Mouse (Mus musculus) stomach, embryonic 15.5 days (tissue): ENCODE results near the gene Cwh43. TPM values are rescaled to one million over a fixed set of nuclear protein-coding genes. Genes with fewer than 3 reads are reported as not detected.

Experiments used
- ATAC-seq: fragments of 200-750 bp; cut with Nextera tagmentation; 2 replicates; pipeline ENCODE4 v1.8.0; 2017; ENCODE audit warnings: low read depth, moderate number of reproducible peaks, moderate TSS enrichment; ENCODE audit not compliant: insufficient read depth, low FRiP score
- H3K27ac ChIP-seq: fragments of 300-500 bp; sonication (generic); 2 replicates; pipeline ENCODE4 v1.5.1; 2015; ENCODE audit warnings: mild to moderate bottlenecking, inconsistent platforms
- H3K27me3 ChIP-seq: fragments of 300-500 bp; sonication (generic); replicated peaks from 2 replicates; pipeline ENCODE4 v1.6.1; 2015; ENCODE audit warnings: inconsistent platforms
- H3K36me3 ChIP-seq: fragments of 300-500 bp; sonication (generic); 2 replicates; pipeline ENCODE4 v1.6.1; 2015; ENCODE audit warnings: inconsistent platforms
- H3K4me1 ChIP-seq: fragments of 300-500 bp; sonication (generic); 2 replicates; pipeline ENCODE4 v1.6.1; 2015; ENCODE audit warnings: inconsistent platforms
- H3K4me2 ChIP-seq: fragments of 300-500 bp; sonication (generic); 2 replicates; pipeline ENCODE4 v1.6.1; 2015; ENCODE audit warnings: mild to moderate bottlenecking, inconsistent platforms
- H3K4me3 ChIP-seq: fragments of 300-500 bp; sonication (generic); replicated peaks from 2 replicates; pipeline ENCODE4 v1.5.1; 2015; ENCODE audit warnings: inconsistent platforms
- H3K9ac ChIP-seq: fragments of 300-500 bp; sonication (generic); 2 replicates; pipeline ENCODE4 v1.6.1; 2015; ENCODE audit warnings: inconsistent platforms
- H3K9me3 ChIP-seq: fragments of 300-500 bp; sonication (generic); 2 replicates; pipeline ENCODE4 v1.6.1; 2016; ENCODE audit warnings: inconsistent platforms
- WGBS: fragments of 180-500 bp; shearing (Covaris S2); methylation state at CpG from one replicate; pipeline ENCODE4 v1.1.7; 2015; 5-methylcytosine and 5-hydroxymethylcytosine counted together
- polyA plus RNA-seq: library from polyadenylated mRNA; unstranded; fragments of >200 nt; fragmentation: Nextera tagmentation; extraction: Ambion mirVana; gene quantifications from 2 replicates; pipeline ENCODE4 v1.2.1, GENCODE M21; 2015

Cwh43 gene
- polyA plus RNA-seq, 1 experiment from 2014 or later = 1.9 TPM

DNA sequence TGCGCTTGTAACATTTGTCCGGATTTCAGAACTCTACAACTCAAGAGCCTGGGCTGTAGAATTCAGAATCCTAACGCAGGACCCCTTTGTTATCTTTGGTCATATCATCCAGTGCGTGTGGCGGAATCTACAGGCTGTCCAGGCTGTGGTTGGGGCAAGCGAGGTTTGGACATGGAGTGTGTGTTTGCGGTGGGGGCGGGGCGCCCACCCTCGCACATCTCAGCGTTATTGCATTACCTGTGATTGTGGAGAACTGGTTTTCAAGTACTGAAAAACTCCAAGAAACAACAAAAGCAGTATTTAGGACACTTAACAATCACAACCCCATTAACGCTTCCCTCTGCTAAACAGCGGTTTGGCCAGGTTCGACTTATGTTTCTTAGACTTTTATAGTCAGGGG, 84.0 kb downstream of the Cwh43 start:
- WGBS = 5% methylated on average over 14 of the region's 14 CpGs
- no peaks in the 10 kb centered on the region for H3K9me3 ChIP-seq
- H3K27ac ChIP-seq = peak overlapping the region; percentile 89
- no peaks in the 10 kb centered on the region for H3K27me3 ChIP-seq
- H3K9ac ChIP-seq = peak overlapping the region; percentile 32; the same call in 1 of the 2 replicates
- H3K4me2 ChIP-seq = peak overlapping the region; percentile 82
- ATAC-seq = no peak
- H3K4me3 ChIP-seq = peak overlapping the region; percentile 94
- H3K36me3 ChIP-seq = no peaks in the 10 kb centered on the region
- H3K4me1 ChIP-seq = peaks cover 4% of the 10 kb centered on the region; the same call in 1 of the 2 replicates

DNA sequence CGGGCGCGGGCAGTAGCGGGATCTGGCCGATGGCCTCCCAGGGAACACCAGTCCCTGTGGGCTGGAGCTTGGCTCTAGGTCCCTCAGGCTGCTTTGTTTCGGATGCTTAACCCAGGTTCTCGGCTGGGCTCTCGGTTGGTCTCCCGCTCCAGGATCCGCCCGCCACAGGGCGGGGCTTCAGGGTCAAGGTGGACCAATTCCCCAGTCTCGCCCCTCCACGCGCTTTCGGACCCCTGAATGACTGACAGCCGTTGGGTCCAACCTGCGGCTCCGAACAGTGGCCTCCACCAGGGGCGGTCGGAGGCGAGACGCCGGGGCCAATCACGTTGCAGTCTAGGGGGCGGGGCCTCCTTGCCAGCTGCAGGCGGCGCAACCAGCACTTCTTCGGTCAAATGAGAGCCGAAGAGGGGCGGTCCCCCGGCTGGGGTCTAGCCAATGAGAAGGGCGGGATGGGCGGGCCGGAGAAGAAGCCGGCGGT, 84.8 kb downstream of the Cwh43 start:
- ATAC-seq = peak; percentile 97
- Histone ChIP-seq H3K27ac (peak overlapping the region; percentile 93), H3K4me1 (peaks cover 4% of the 10 kb centered on the region; the same call in 1 of the 2 replicates), H3K9me3 (no peaks in the 10 kb centered on the region), H3K36me3 (no peaks in the 10 kb centered on the region), H3K9ac (peak overlapping the region; percentile 32; the same call in 1 of the 2 replicates), H3K4me3 (peak overlapping the region; percentile 94), H3K4me2 (peak overlapping the region; percentile 97), H3K27me3 (no peaks in the 10 kb centered on the region)
- under 1% methylated on average over 37 of the region's 37 CpGs for WGBS

DNA sequence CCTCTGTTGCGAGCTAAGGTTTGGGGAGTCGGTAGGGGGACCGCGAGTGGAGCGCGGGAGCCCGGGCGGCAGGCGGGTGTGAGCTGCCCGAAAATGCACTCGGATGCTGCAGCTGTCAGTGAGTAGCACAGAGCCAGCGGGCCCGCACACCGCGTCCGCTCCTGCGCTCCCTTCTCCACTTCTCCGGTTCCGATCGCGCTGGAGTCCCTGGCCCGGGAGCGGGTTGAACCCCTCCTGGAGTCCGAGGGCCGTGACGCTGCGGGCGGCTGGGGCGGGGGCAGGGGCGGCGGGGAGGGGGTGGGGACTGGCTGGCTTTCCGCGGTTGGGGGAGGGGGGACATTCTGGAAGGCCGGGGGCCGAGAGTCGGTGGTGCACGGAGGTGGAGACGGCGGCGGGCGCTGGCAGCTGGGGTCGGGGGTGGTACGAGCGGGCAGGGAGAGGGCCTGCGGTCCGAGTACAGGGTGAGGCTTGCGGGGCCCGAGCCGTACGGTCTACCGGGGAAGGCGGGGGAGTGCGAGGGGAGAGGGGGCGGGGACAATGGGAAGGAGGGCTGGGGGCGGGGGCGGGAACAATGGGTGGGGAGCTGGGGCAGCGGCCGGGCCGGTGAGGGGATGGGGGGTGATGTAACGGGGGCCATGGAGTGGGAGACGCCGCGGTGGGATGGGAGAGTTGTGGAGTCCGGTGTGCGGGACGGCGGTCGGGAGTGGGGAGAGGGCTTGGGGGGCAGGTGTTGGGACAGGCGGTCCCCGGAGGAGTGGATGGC, 85.4 kb downstream of the Cwh43 start:
- peaks cover 4% of the 10 kb centered on the region; the same call in 1 of the 2 replicates for H3K4me1 ChIP-seq
- H3K9ac ChIP-seq = peak overlapping the region; percentile 61
- no peaks in the 10 kb centered on the region for H3K27me3 ChIP-seq
- no peaks in the 10 kb centered on the region for H3K36me3 ChIP-seq
- under 1% methylated on average over 68 of the region's 70 CpGs for WGBS
- no peaks in the 10 kb centered on the region for H3K9me3 ChIP-seq
- peak; percentile 20; the same call in 1 of the 2 replicates for ATAC-seq
- peak overlapping the region; percentile 97 for H3K4me2 ChIP-seq
- peak overlapping the region; percentile 93 for H3K27ac ChIP-seq
- peak overlapping the region; percentile 94 for H3K4me3 ChIP-seq

DNA sequence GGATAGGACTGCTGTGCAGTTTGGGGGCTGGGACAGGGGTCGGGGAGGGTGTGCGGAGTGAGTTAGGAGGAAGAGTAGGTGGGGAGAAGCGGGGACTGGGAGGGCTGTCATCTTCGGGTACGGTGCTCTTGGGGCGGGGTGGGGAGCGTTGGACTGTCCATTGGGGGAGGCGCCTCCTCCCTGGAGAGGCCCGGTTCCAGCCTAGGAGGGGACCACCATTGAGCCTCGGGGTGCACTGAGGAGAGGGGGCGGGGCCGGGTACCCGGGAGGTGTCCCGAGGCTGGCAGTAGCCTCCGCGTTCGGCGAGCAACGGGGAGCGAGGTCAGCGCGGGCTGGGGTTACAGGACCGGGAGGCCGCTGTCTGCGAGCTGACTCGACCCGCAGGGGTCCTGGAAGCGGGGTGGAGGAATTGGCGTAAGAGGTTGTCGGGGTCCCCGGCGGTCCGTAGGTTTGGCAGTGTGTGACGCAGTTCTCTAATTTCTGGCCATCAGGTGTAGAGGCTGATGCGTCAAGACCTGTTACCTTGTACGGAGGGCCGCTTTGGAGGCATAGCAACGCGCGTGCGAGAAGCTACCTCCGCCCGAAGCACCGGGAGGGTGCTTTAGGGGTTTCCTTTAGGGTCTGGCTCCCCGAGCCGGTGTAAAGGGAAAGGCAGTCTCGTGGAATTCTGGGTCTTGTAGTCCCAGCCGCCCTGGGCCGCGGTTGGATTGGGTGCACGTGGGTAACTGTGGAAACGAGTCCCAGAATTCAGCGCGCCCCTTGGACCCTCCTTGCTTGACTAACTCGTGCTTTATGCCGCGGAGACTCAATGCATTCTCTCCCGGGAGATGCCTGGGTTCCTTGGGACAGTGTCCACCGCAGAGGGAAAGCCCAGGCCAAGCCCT, 86.2 kb downstream of the Cwh43 start:
- peak overlapping the region; percentile 94 for H3K4me3 ChIP-seq
- peak overlapping the region; percentile 97 for H3K4me2 ChIP-seq
- H3K36me3 ChIP-seq = no peaks in the 10 kb centered on the region
- WGBS = under 1% methylated on average over 58 of the region's 59 CpGs
- H3K4me1 ChIP-seq = peaks cover 4% of the 10 kb centered on the region; the same call in 1 of the 2 replicates
- no peaks in the 10 kb centered on the region for H3K27me3 ChIP-seq
- peak overlapping the region; percentile 32; the same call in 1 of the 2 replicates for H3K9ac ChIP-seq
- H3K27ac ChIP-seq = peak overlapping the region; percentile 93
- peak; percentile 64 for ATAC-seq
- H3K9me3 ChIP-seq = no peaks in the 10 kb centered on the region

DNA sequence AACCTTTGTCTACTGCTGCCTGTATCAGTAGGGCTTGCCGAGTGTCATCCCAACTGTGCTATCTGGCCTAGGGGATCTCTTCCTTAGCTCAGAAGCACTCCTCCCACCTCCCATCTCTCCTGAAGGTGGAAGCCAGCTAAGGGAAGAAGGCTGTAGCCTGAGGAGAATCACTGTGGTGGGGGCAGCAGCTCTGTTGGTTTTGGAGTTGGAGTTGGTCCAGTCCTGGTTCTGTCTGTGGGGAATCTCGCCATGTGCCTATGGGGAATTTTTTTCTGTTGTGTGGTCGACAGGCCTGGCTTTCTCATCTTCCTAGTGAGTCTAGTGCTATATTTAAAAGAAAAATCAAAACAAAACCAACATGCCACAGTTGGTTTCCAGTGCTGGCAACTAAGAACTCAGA, 91.5 kb downstream of the Cwh43 start:
- H3K9ac ChIP-seq = no peak overlapping the region
- H3K4me3 ChIP-seq = no peak overlapping the region
- no peaks in the 10 kb centered on the region for H3K9me3 ChIP-seq
- ATAC-seq = no peak
- H3K4me2 ChIP-seq = no peak overlapping the region
- no peaks in the 10 kb centered on the region for H3K27me3 ChIP-seq
- H3K4me1 ChIP-seq = peaks cover 4% of the 10 kb centered on the region; the same call in 1 of the 2 replicates
- no peak overlapping the region for H3K27ac ChIP-seq
- 74% methylated on average over 3 of the region's 3 CpGs for WGBS
- no peaks in the 10 kb centered on the region for H3K36me3 ChIP-seq

DNA sequence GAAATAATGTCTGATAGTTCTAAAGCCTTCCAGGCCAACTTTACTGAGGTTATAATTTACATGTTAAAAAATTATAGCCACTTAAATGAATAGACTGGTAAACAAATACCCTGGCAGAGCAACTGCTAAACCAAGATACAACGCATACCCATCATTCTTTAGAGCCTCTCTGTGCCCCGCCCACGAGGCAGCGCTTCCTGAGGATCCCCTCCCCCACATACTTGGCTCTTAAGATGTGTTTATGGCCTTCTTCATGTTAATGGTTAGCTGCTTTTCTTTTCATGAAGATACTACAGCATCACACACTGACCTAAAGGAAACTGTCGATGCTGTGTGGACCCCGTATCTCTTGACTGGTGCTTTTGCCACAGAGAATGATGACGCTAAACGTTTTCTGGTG, 92.7 kb downstream of the Cwh43 start:
- no peak overlapping the region for H3K9ac ChIP-seq
- ATAC-seq = no peak
- no peaks in the 10 kb centered on the region for H3K36me3 ChIP-seq
- no peak overlapping the region for H3K4me2 ChIP-seq
- no peak overlapping the region for H3K4me3 ChIP-seq
- no peaks in the 10 kb centered on the region for H3K9me3 ChIP-seq
- H3K4me1 ChIP-seq = no peaks in the 10 kb centered on the region
- H3K27me3 ChIP-seq = no peaks in the 10 kb centered on the region
- WGBS = 74% methylated on average over 8 of the region's 8 CpGs
- no peak overlapping the region for H3K27ac ChIP-seq

DNA sequence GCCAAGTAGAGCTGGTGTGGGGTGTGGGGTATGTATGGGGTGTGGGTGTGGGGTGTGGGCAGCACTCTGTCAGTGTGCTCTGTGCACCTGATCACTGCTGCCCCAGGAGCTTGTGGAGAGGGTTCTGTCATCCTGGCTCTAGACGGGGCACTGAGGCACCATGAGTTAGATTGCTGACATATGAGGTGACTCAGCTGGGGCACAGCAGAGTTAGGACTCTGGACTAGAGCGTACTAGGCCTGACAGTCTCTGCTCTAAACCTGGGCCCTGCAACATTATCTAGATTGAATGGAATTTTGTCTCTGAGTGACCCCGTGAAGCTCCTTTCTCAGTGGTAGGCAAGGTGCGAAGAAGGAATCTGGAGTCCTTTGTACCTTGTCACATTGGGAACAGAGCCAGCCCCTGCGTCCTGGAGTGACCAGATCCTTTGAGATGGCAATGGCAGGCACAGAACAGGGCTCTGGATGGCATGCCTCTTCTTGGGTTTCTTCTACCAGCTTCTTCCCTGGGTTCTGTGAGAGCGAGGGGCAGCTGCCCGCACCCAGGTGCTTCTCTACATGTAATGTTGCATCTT, 95.1 kb downstream of the Cwh43 start:
- no peaks in the 10 kb centered on the region for H3K9me3 ChIP-seq
- no peaks in the 10 kb centered on the region for H3K4me1 ChIP-seq
- H3K27me3 ChIP-seq = no peaks in the 10 kb centered on the region
- no peak overlapping the region for H3K27ac ChIP-seq
- H3K36me3 ChIP-seq = no peaks in the 10 kb centered on the region
- ATAC-seq = no peak
- no peak overlapping the region for H3K9ac ChIP-seq
- H3K4me3 ChIP-seq = no peak overlapping the region
- H3K4me2 ChIP-seq = no peak overlapping the region
- 77% methylated on average over 7 of the region's 7 CpGs for WGBS

DNA sequence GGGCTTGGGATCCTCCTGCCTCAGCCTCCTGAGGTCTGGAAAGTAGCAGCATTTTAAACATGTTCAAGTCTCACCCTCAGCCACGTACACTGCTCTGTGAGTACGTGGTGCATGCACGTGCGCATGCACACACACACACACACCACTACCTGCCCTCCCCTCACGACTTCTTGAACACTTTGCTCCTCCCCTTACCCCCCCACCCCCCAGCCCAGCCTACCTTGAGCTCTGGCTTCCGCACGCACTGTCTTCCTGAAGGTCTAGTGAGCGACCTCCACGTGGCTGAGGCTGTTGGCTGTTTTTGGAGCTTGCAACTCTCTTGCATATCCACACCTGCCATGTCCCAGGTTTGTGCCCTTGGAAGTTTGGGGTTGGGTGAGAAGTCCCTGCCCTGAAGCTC, 96.5 kb downstream of the Cwh43 start:
- H3K9ac ChIP-seq = no peak overlapping the region
- no peaks in the 10 kb centered on the region for H3K36me3 ChIP-seq
- no peak for ATAC-seq
- WGBS = 85% methylated on average over 9 of the region's 9 CpGs
- no peak overlapping the region for H3K4me3 ChIP-seq
- H3K9me3 ChIP-seq = no peaks in the 10 kb centered on the region
- H3K27ac ChIP-seq = no peak overlapping the region
- no peak overlapping the region for H3K4me2 ChIP-seq
- no peaks in the 10 kb centered on the region for H3K27me3 ChIP-seq
- H3K4me1 ChIP-seq = no peaks in the 10 kb centered on the region

Other genes starting within 250 kb of the Cwh43 start
- 33.4 TPM in 2 replicates for gene Fryl, start 149.5 kb upstream of the Cwh43 start, polyA plus RNA-seq
- gene Ociad1, start 113.3 kb upstream of the Cwh43 start, polyA plus RNA-seq = 249 and 252 TPM in 2 replicates
- 86.6 and 96.5 TPM in 2 replicates for gene Ociad2, start 65.0 kb upstream of the Cwh43 start, polyA plus RNA-seq
- 19.1 and 21.6 TPM in 2 replicates for gene Dcun1d4, start 74.9 kb downstream of the Cwh43 start, polyA plus RNA-seq
- 1.8 and 1.9 TPM in 2 replicates for gene Lrrc66, start 226.5 kb downstream of the Cwh43 start, polyA plus RNA-seq
- 23.6 and 26.7 TPM in 2 replicates for gene Sgcb, start 241.7 kb downstream of the Cwh43 start, polyA plus RNA-seq
- gene Spata18, start 245.3 kb downstream of the Cwh43 start, polyA plus RNA-seq = 0.13 and 0.40 TPM in 2 replicates